Comparison of ENCODE assay signal across 19 mouse cellular contexts in genomic region chr7:145335199-145335598, GRCm38 (mm10). TPM values are rescaled to one million over a fixed set of nuclear protein-coding genes. Genes with fewer than 3 reads are reported as not detected.
DNase-seq lines count a peak whose midpoint lies in the region; ATAC-seq and TF ChIP-seq lines count a peak whose summit lies in the region.
"Had no signal": no experiment of that assay in that cellular context is flagged by ENCODE, and none has a peak within 500 bp of the region (broad histone marks: within the 10 kb centered on the region; RNA-seq: fewer than 3 reads in every experiment).

No protein-coding gene starts in this region.

- H3K4me2 ChIP-seq in heart, embryonic 11.5 days = no peak overlapping the region
- no peak overlapping the region for H3K4me2 ChIP-seq in hindbrain, embryonic 15.5 days

- H3K9me3 ChIP-seq in heart, embryonic 11.5 days (replicated peaks; ENCODE audit: control insufficient read depth, low read length) = no peaks in the 10 kb centered on the region
- H3K9me3 ChIP-seq in hindbrain, embryonic 15.5 days = no peaks in the 10 kb centered on the region

- H3K27me3 ChIP-seq in heart, embryonic 11.5 days (ENCODE audit: control insufficient read depth, insufficient read depth, low read length) = no peaks in the 10 kb centered on the region
- H3K27me3 ChIP-seq in hindbrain, embryonic 15.5 days = no peaks in the 10 kb centered on the region

- DNase-seq in heart, postnatal 10 days = peak; percentile 35 to 45
- DNase-seq in brain, embryonic 14.5 days (ENCODE audit: low read depth) = peak; percentile 70
- peak; percentile 98 for DNase-seq in cerebellum, adult 9-10 months
- DNase-seq in ovary, postnatal 36 days (ENCODE audit: low spot score) = no peak
- no peak for DNase-seq in kidney, adult 18-20 months
- DNase-seq: embryo, embryonic 11 days; gastrocnemius, postnatal 10 days; lung, adult 2 months had no signal

- no peak for TF ChIP-seq POLR2A in brain, embryonic 14.5 days (IDR thresholded peaks at IDR 0.05; ENCODE audit: borderline replicate concordance, extremely low read depth, insufficient read depth, insufficient read length, poor library complexity, severe bottlenecking)

- no peak overlapping the region for H3K27ac ChIP-seq in heart, embryonic 11.5 days (ENCODE audit: low read depth, low read length)
- H3K27ac ChIP-seq in hindbrain, embryonic 15.5 days (replicated peaks) = no peak overlapping the region
- H3K27ac ChIP-seq: kidney, postnatal 0 days had no signal

- TF ChIP-seq CTCF in brain, embryonic 14.5 days (IDR thresholded peaks at IDR 0.05; ENCODE audit: borderline replicate concordance, extremely low read depth, insufficient read depth, insufficient read length) = no peak

- peaks cover 4% of the 10 kb centered on the region for H3K4me1 ChIP-seq in heart, embryonic 11.5 days (ENCODE audit: control insufficient read depth, insufficient read depth, low read length)
- H3K4me1 ChIP-seq in hindbrain, embryonic 15.5 days (replicated peaks) = no peaks in the 10 kb centered on the region

- no peak for ATAC-seq in heart, embryonic 11.5 days (replicated peaks; ENCODE audit: insufficient number of reproducible peaks, low FRiP score, low TSS enrichment)
- ATAC-seq in hindbrain, embryonic 15.5 days (ENCODE audit: low FRiP score, low read depth) = peak; percentile 69; the same call in 1 of the 2 replicates
- no peak for ATAC-seq in erythroid progenitor cell, adult 5-6 weeks (replicated peaks; ENCODE audit: low FRiP score, poor library complexity, severe bottlenecking)

- no peak overlapping the region for H3K9ac ChIP-seq in heart, embryonic 11.5 days (ENCODE audit: low read depth, low read length)
- H3K9ac ChIP-seq in hindbrain, embryonic 15.5 days = no peak overlapping the region

- no peaks in the 10 kb centered on the region for H3K36me3 ChIP-seq in heart, embryonic 11.5 days (ENCODE audit: control insufficient read depth, insufficient read depth, low read length)
- H3K36me3 ChIP-seq in hindbrain, embryonic 15.5 days = no peaks in the 10 kb centered on the region

- intact Hi-C loops in heart, postnatal 10 days (cut with DNase I) = no loop called here

- no peak overlapping the region for H3K4me3 ChIP-seq in heart, embryonic 11.5 days (ENCODE audit: low read depth, low read length)
- H3K4me3 ChIP-seq in hindbrain, embryonic 15.5 days = no peak overlapping the region

RNA-seq across cellular contexts. Expression of gene Mrgprd, which starts 20.6 kb away (rescaled TPM):
- total RNA-seq in heart, postnatal 10 days (2021) = not detected
- not detected in 2 replicates for polyA plus RNA-seq in heart, embryonic 11.5 days (2014; fragmentation: Nextera tagmentation; extraction: Ambion mirVana)
- polyA plus RNA-seq in brain, embryonic 14.5 days (2012; rRNA removed) = not detected in 2 replicates
- polyA plus RNA-seq in hindbrain, embryonic 15.5 days (2015; fragmentation: Nextera tagmentation; extraction: Ambion mirVana) = 0.05 TPM in 1 of 2 replicates, not detected in the other
- total RNA-seq in erythroid progenitor cell, adult 5-6 weeks (2015; ENCODE audit: low replicate concordance) = not detected in 2 replicates
- total RNA-seq in erythroid progenitor cell, adult 5-6 weeks (2017; ENCODE audit: low replicate concordance) = not detected in 2 replicates
- total RNA-seq: gastrocnemius, postnatal 10 days; heart, postnatal 36 days; layer of hippocampus, postnatal 10 days; megakaryocyte progenitor cell, adult 5-6 weeks; MEL; monocyte, adult 5-6 weeks had no signal
- polyA plus RNA-seq: kidney, postnatal 0 days; limb, embryonic 11.5 days; lung, adult 2 months; stomach, embryonic 16.5 days had no signal

RNA-seq across cellular contexts. Expression of gene Mrgprf, which starts 34.6 kb away (rescaled TPM):
- total RNA-seq in heart, postnatal 10 days (2021) = 1 to 10 TPM; 7.1 to 8.0 TPM
- polyA plus RNA-seq in heart, embryonic 11.5 days (2014; fragmentation: Nextera tagmentation; extraction: Ambion mirVana) = 0.11 and 0.17 TPM in 2 replicates
- 3.9 and 4.7 TPM in 2 replicates for polyA plus RNA-seq in brain, embryonic 14.5 days (2012; rRNA removed)
- polyA plus RNA-seq in hindbrain, embryonic 15.5 days (2015; fragmentation: Nextera tagmentation; extraction: Ambion mirVana) = 3.9 and 4.9 TPM in 2 replicates
- not detected in 2 replicates for total RNA-seq in erythroid progenitor cell, adult 5-6 weeks (2015; ENCODE audit: low replicate concordance)
- total RNA-seq in erythroid progenitor cell, adult 5-6 weeks (2017; ENCODE audit: low replicate concordance) = not detected in 2 replicates
- total RNA-seq: megakaryocyte progenitor cell, adult 5-6 weeks; MEL; monocyte, adult 5-6 weeks had no signal

RNA-seq across cellular contexts. Expression of gene Tpcn2, which starts 51.4 kb away (rescaled TPM):
- total RNA-seq in heart, postnatal 10 days (2021) = 1 to 10 TPM; 5.5 to 7.6 TPM
- 2.1 and 3.1 TPM in 2 replicates for polyA plus RNA-seq in heart, embryonic 11.5 days (2014; fragmentation: Nextera tagmentation; extraction: Ambion mirVana)
- polyA plus RNA-seq in brain, embryonic 14.5 days (2012; rRNA removed) = 10.5 and 13.4 TPM in 2 replicates
- 3.4 and 3.7 TPM in 2 replicates for polyA plus RNA-seq in hindbrain, embryonic 15.5 days (2015; fragmentation: Nextera tagmentation; extraction: Ambion mirVana)
- 1.4 and 8.0 TPM in 2 replicates for total RNA-seq in erythroid progenitor cell, adult 5-6 weeks (2015; ENCODE audit: low replicate concordance)
- total RNA-seq in erythroid progenitor cell, adult 5-6 weeks (2017; ENCODE audit: low replicate concordance) = 3.2 TPM in 1 of 2 replicates, not detected in the other

Comparison
In these comparisons a context has a peak if more than half of its experiments do, and no peak if none do; other contexts are left out.
1. DNase-seq: peak in heart, postnatal 10 days (2 of 2), brain, embryonic 14.5 days (single experiment) and cerebellum, adult 9-10 months (single experiment); none in ovary, postnatal 36 days (single experiment) and kidney, adult 18-20 months (single experiment).